Mouse (Mus musculus): Measurements from ENCODE around the gene Bzw1.
"Not testable (repeated sequence)": the region's sequence is repeated elsewhere in the genome, so short reads cannot be mapped to it uniquely, and the experiment has no call there.

Bzw1 gene

GRCm38 (mm10) chr1:58392652-58393283 lies at the start of gene Bzw1:
Gene Bzw1, plus strand, starts transcription at chr1:58392898.
- DNase-seq = peak; percentile 92

DNA sequence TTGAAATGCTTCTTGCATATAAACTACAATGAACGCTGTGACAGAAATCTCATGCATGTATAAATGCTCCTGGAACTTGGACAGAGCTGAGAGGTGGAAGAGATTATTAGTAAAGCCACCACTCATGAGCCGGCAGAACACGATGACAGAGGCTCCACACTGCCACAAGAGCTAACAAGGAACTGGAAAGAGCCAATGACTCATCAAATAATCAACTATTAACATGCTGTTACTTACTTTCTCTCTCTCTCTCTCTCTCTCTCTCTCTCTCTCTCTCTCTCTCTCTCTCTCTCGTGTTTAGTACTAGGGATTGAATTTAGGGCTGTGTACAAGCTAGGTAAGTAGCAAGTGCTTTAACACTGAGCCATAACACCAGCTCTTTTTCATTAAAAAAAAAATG lies 48.8 kb upstream of the Bzw1 start:
- DNase-seq = no peak

DNA sequence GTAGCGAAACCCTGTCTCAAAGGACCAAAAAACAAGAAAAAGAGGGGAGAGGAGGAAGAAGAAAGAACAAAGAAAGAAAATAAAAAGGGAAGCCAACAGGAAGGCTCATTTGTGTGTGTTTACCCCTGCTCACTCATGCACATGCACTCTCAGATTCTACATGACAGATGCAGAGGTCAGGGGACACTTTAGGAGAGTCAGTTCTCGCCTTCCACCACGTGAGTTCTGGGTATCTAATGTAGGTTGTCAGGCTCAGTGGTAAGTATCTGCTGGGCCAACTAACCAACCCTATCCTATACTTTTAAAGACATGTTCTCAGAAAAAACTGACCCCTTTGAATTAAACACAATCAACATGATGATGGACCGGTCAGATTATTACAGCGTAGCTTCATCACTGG lies 48.1 kb upstream of the Bzw1 start:
- DNase-seq = no peak

GRCm38 (mm10) chr1:58346159-58346558 lies 46.5 kb upstream of the Bzw1 start:
- DNase-seq = no peak

- no peak for DNase-seq
Measured at GRCm38 (mm10) chr1:58348712-58349111, 44.0 kb upstream of the Bzw1 start.

DNA sequence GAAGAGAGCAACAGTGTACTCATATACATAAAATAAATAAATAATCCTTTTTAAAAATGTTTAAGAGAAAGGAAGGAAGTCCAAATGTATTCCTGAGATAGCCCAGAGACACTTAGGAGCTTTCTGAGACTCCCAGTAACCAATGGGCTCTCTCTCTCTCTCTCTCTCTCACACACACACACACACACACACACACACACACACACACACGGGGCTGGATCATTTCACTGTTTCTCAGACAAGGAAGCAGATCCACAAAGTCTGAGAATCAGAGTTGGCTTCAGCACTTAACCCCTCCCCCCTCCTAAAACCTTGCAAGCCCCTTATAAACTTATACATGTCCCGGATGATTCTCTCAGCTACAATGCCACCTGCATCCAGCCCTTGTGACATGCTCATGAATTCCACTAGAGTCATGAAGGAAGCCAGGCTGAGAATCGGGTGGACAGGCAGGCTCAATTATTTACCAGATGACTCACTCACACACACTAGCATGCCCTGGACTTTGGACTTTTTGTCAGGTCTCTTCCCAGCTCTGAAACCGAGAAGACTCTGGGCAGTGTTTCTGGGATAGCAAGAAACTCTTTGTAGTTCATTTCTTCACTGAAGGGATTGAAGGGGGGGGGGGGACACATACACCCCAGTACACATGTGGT lies 39.3 kb upstream of the Bzw1 start:
- DNase-seq = no peak

GRCm38 (mm10) chr1:58358958-58359901 lies 33.5 kb upstream of the Bzw1 start:
- DNase-seq = no peak

DNA sequence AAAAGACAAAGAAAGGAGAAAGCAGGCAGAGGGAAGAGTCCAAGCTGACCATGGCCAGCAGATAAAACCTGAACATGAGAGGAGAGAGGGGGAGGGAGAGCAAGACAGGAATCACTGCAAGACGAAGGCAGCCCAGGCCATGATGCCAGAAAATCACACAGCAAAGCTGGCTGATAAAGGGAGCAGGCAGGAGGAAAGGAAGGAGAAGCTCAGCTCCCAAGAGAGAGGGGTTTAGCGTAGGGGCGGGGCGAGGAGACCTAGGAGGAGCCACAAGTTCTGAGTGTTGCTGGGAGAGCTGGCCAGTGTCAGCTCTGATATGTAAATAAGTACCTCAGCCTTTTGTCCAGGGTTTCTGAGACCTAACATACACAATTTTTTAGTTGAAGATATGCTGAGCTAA lies 30.4 kb upstream of the Bzw1 start:
- no peak for DNase-seq

- no peak for DNase-seq
Measured at GRCm38 (mm10) chr1:58364551-58364950, 28.1 kb upstream of the Bzw1 start.

DNA sequence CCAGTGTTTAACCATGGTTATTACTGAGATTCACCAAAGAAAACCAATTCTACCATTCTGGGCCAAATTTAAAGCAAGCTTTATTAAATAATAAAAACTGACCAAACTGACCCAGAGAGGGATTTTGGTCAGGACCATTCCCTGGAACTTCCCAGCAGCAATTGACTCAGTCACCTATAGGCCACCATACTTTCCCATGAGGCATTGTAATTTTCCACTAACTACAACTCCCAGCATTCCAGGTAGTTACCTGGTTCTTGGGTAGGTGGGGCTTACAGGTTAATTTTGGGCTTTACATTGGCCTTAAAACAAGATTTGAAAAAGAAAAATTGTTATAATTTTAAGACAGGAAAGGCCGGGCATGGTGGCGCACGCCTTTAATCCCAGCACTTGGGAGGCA lies 26.9 kb upstream of the Bzw1 start:
- no peak for DNase-seq

DNA sequence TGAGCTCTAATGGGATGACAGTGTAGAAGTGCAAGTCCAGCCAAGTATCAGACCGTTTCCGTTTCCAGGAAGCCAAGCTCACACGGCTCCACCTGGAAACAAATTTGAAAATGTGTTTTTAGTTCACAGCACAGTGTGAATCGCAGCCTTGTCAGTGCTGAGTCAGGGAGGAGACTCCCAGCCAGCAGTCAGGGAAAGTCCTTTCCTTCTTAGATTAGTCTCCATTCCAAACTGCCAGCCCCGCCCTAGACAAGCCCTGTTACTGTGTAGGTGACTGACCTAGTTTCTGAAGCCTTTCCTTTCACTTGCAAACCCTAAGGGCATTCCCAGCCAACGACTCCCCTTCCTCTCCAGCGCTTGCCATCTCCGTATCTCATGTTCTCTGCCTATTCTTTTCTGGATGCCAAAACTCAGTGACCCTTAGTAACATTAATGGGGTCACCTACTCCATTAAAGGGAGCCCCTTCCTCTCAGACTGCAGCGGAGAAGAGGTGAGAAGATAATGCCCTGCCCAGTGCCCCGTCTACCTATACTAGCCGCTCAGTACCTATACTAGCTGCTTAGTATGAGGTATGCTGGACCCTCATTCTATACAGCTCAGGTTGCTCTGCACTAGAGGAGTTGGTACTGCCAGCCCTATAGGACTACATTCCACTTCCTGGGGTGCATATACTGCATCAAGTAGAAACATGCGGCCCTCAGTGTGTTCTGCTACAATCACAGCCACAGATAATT lies 25.8 kb upstream of the Bzw1 start:
- DNase-seq = no peak

DNA sequence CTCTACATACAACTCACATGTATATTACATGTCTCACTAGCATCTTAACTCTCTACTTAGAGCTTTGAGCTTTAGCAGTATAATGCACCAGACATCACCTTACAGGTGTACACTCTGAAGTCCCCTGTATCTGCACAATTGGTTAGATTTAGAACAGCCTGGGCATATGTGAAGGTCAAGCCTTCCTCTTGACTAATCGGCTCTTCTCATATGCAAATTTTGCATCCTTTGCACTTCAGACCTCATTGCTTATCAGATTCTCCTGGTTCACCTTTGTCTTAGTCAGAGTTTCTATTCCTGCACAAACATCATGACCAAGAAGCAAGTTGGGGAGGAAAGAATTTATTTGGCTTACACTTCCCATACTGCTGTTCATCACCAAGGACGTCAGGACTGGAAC lies 23.0 kb upstream of the Bzw1 start:
- no peak for DNase-seq

GRCm38 (mm10) chr1:58374266-58374665 lies 18.4 kb upstream of the Bzw1 start:
- not testable (repeated sequence) for DNase-seq

- DNase-seq = no peak
Measured at GRCm38 (mm10) chr1:58375574-58376147, 17.0 kb upstream of the Bzw1 start.

DNA sequence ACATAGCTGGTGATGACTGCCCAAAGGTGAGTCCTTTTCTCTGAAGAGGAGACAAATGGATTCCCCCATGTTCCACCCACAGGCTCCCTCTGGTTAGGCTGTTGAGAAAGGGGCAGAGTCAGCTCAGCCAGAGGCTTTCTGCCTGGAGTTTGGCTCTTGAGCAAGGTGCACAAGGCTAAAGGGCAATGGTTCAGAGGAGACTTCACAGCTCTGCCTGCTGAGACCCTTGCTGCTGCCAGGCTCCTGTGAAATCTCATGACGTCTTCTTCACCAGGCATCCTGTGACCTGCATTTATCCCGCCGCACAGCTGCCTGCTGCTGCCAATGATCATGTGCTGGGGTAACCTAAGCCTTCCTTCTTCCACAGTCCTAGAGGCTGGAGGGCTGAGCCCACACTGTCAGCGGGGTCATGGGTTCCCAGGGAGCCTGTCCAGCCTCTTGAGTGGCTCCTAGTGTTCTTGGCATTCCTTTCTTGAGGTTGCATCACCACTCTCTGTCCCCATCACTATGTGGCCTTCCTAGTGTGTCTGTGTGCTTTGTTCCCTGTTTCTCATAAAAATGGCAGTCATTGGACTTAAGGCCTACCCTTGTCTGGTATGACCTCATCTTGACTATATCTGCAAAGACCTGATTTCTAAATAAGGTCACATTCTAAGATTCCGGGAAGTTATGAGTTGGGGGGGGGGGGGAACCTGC lies 10.0 kb upstream of the Bzw1 start:
- DNase-seq = no peak

DNA sequence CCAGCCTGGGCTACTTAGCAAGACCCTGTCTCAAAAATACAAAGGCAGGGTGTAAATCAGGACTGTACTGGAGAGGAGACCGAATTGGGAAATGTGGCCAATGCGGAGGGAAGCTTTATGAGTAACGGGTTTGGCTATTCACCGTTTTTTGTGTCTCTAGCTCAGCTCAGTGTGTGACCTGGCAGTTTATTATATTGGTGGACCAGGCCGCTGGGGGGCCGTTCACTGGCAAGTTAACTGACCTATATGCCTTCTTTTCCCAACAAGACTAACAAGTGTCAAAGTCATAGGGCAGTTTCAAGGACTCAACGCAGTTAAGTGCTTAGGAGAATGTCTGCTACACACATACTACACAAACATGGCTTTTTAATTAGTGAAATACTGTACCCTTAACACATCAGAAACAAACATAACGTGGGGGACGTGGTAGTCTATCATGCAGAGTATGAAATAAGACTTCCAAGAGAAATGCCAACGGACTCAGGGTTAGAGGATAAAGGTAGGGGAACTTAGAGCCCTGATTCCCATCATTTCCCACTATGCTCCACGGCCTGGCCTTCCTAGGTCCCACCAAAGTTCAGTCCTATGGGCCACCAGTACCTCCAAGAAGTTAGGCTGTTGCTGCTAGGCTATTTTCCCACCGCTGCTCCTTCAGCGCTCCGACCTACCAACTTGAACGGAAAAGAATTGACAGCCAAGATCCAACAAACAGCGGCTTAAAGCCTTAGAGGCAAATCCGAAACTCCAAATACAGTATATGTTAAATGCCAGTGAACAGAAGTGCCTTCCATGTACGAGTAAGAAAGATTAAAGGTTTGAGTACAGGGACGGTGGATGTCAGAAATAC lies 1.1 kb upstream of the Bzw1 start:
- DNase-seq = no peak

GRCm38 (mm10) chr1:58392268-58392651 lies 438 bp upstream of the Bzw1 start:
- DNase-seq = no peak

DNA sequence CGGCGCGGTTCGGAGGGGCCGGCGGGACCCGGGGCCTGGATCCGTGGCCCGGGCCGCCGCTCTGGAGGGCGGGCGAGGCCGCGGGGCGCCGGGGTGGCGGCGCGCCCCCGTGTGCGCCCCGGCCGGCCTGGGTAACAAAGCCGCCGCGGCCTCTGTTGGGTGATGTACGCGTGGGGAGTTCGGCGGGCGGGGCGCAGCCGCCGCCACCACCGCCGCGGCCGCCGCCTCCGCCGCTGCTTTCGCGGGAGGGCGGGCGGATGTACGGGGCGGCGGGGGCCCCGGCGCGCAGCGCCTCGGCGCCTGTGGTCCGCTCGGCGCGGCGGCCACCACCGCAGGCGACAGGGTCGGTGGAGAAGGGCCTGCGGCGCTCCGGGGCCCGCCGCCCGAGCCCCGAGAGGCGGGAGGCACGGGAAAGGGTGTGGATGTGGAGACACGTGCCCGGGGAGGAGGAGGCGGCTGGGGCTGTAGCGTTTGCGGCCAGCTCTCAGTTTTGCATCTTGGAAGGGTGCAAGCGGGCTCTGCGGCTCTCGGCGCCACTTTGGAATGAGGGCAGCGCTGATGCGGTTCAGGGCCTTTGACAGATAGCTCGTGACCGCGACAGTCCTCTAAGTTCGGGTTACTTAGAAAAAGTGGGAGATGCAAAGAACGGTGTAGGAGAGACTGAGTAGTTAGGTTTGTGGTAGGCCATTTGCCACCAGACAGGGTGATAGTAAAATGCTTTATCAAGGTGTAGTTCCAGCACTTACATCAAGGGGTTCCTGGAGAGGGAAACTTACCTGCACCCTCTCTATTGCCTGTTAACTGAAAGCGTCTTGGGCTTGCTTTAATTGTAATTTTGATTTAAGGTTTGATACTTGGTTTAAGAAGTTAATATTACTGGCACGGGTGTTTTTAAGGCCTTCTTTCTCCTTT lies 842 bp downstream of the Bzw1 start:
- peak; percentile 40 for DNase-seq

DNA sequence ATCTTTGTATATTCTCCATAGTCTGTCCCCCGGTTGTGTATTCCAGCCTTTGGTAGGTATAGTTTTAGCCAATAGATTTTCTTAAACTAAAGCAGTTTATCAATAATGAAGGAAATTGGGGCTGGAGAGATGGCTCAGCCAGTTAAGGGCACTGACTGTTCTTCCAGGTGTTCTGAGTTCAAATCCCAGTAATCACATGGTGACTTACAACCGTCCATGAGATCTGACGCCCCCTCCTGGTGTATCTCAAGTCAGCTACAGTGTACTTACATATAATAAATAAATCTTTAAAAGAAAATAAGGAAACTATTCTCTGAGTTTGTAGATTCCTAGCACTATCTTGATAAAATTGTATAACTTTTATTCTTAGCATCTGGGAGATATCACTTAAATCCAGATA lies 2.6 kb downstream of the Bzw1 start:
- no peak for DNase-seq

GRCm38 (mm10) chr1:58396179-58396578 lies 3.5 kb downstream of the Bzw1 start:
- DNase-seq = no peak
